Mouse (Mus musculus): ENCODE results near the gene Aoc2.

GRCm38 (mm10) chr11:101279193-101279569, 45.7 kb upstream of the Aoc2 start:
- TF ChIP-seq CTCF (IDR thresholded peaks at IDR 0.05; ENCODE audit: low read depth, low read length), result no peak
- no peak for TF ChIP-seq POLR2A (IDR thresholded peaks at IDR 0.05; ENCODE audit: borderline replicate concordance, low read depth, low read length)
